Mouse (Mus musculus): ENCODE measurements around the gene Cckbr. TPM values are rescaled to one million over a fixed set of nuclear protein-coding genes. Genes with fewer than 3 reads are reported as not detected.

Gene Cckbr
- total RNA-seq, 2 experiments from 2014 or later: 6.2 to 6.5 TPM

GRCm38 (mm10) chr7:105481505-105482411, 56.2 kb downstream of the Cckbr start, which contains the start of gene Cavin3:
Cavin3 (minus strand) TSS chr7:105482300.
- Histone ChIP-seq H3K27ac (peak within 1 kb of the TSS; percentile 90), H3K4me3 (peak within 1 kb of the TSS; percentile 67)
- no peak for TF ChIP-seq CTCF (conservative IDR thresholded peaks at IDR 0.05)
- DNase-seq (ENCODE audit: low spot score in 2 of 2): peak; percentile 51 to 53

- peak overlapping the region; percentile 90 for H3K27ac ChIP-seq
- peak overlapping the region; percentile 67 for H3K4me3 ChIP-seq
- TF ChIP-seq CTCF (conservative IDR thresholded peaks at IDR 0.05): no peak
- DNase-seq (ENCODE audit: low spot score in 2 of 2): no peak
Measured at GRCm38 (mm10) chr7:105482426-105482825, 56.9 kb downstream of the Cckbr start.

- no peak for DNase-seq (ENCODE audit: low spot score in 2 of 2)
- Histone ChIP-seq H3K4me3 (no peak overlapping the region), H3K27ac (no peak overlapping the region)
- no peak for TF ChIP-seq CTCF (conservative IDR thresholded peaks at IDR 0.05)
Measured at GRCm38 (mm10) chr7:105485029-105485428, 59.5 kb downstream of the Cckbr start.

- TF ChIP-seq CTCF (conservative IDR thresholded peaks at IDR 0.05): no peak
- no peak overlapping the region for H3K4me3 ChIP-seq
- DNase-seq (ENCODE audit: low spot score in 2 of 2): peak; percentile 76 to 86
- 0 out of 2 replicates have a peak overlapping the region, but pooled peaks have one; percentile 14 for H3K27ac ChIP-seq
Measured at GRCm38 (mm10) chr7:105487104-105487876, 61.8 kb downstream of the Cckbr start.

- no peak for DNase-seq (ENCODE audit: low spot score in 2 of 2)
- H3K4me3 ChIP-seq: no peak overlapping the region
- H3K27ac ChIP-seq: no peak overlapping the region
- no peak for TF ChIP-seq CTCF (conservative IDR thresholded peaks at IDR 0.05)
Measured at GRCm38 (mm10) chr7:105497881-105498280, 72.3 kb downstream of the Cckbr start.

GRCm38 (mm10) chr7:105498854-105499492, 73.4 kb downstream of the Cckbr start:
- TF ChIP-seq CTCF (conservative IDR thresholded peaks at IDR 0.05): no peak

GRCm38 (mm10) chr7:105499676-105500075, 74.1 kb downstream of the Cckbr start:
- DNase-seq (ENCODE audit: low spot score in 2 of 2): no peak
- H3K4me3 ChIP-seq: no peak overlapping the region
- H3K27ac ChIP-seq: no peak overlapping the region
- TF ChIP-seq CTCF (conservative IDR thresholded peaks at IDR 0.05): no peak

More at GRCm38 (mm10) chr7:105498854-105499492, 73.4 kb downstream of the Cckbr start:
- Histone ChIP-seq H3K27ac (no peak overlapping the region), H3K4me3 (no peak overlapping the region)
- DNase-seq (ENCODE audit: low spot score in 2 of 2): no peak

GRCm38 (mm10) chr7:105501984-105502383, 76.5 kb downstream of the Cckbr start:
- Histone ChIP-seq H3K4me3 (no peak overlapping the region), H3K27ac (no peak overlapping the region)
- no peak for TF ChIP-seq CTCF (conservative IDR thresholded peaks at IDR 0.05)
- no peak for DNase-seq (ENCODE audit: low spot score in 2 of 2)

- Histone ChIP-seq H3K4me3 (no peak overlapping the region), H3K27ac (no peak overlapping the region)
- DNase-seq (ENCODE audit: low spot score in 2 of 2): no peak
- no peak for TF ChIP-seq CTCF (conservative IDR thresholded peaks at IDR 0.05)
Measured at GRCm38 (mm10) chr7:105507257-105507656, 81.7 kb downstream of the Cckbr start.

- no peak for DNase-seq (ENCODE audit: low spot score in 2 of 2)
- no peak for TF ChIP-seq CTCF (conservative IDR thresholded peaks at IDR 0.05)
- Histone ChIP-seq H3K27ac (no peak overlapping the region), H3K4me3 (no peak overlapping the region)
Measured at GRCm38 (mm10) chr7:105510143-105510542, 84.6 kb downstream of the Cckbr start.

- H3K4me3 ChIP-seq: no peak overlapping the region
- no peak for TF ChIP-seq CTCF (conservative IDR thresholded peaks at IDR 0.05)
- no peak for DNase-seq (ENCODE audit: low spot score in 2 of 2)
- H3K27ac ChIP-seq: no peak overlapping the region
Measured at GRCm38 (mm10) chr7:105513845-105514291, 88.3 kb downstream of the Cckbr start.

GRCm38 (mm10) chr7:105514561-105514960, 89.0 kb downstream of the Cckbr start:
- TF ChIP-seq CTCF (conservative IDR thresholded peaks at IDR 0.05): no peak
- no peak for DNase-seq (ENCODE audit: low spot score in 2 of 2)
- no peak overlapping the region for H3K4me3 ChIP-seq
- no peak overlapping the region for H3K27ac ChIP-seq

Data from layer of hippocampus, adult 2 months (tissue).